Mouse (Mus musculus) heart, embryonic 15.5 days (tissue): ENCODE data around the gene Hoxd8. TPM values are rescaled to one million over a fixed set of nuclear protein-coding genes. Genes with fewer than 3 reads are reported as not detected.

Source experiments
- ATAC-seq: fragments of 200-750 bp; cut with Nextera tagmentation; replicated peaks from 2 replicates; pipeline ENCODE4 v1.8.0; 2017; ENCODE audit warnings: low read depth, moderate TSS enrichment; ENCODE audit not compliant: insufficient number of reproducible peaks, insufficient read depth, low FRiP score
- H3K27ac ChIP-seq: fragments of 300-500 bp; sonication (generic); 2 replicates; pipeline ENCODE4 v1.5.1; 2015; ENCODE audit warnings: mild to moderate bottlenecking, inconsistent platforms
- H3K27me3 ChIP-seq: fragments of 300-500 bp; sonication (generic); 2 replicates; pipeline ENCODE4 v1.6.1; 2015; ENCODE audit warnings: inconsistent platforms
- H3K36me3 ChIP-seq: fragments of 300-500 bp; sonication (generic); 2 replicates; pipeline ENCODE4 v1.6.1; 2015; ENCODE audit warnings: mild to moderate bottlenecking, inconsistent platforms
- H3K4me1 ChIP-seq: fragments of 300-500 bp; sonication (generic); replicated peaks from 2 replicates; pipeline ENCODE4 v1.6.1; 2015; ENCODE audit warnings: inconsistent platforms
- H3K4me2 ChIP-seq: fragments of 300-500 bp; sonication (generic); 2 replicates; pipeline ENCODE4 v1.6.1; 2015; ENCODE audit warnings: inconsistent platforms, mild to moderate bottlenecking, moderate library complexity
- H3K4me3 ChIP-seq: fragments of 300-500 bp; sonication (generic); 2 replicates; pipeline ENCODE4 v1.5.1; 2015; ENCODE audit warnings: mild to moderate bottlenecking, inconsistent platforms
- H3K9ac ChIP-seq: fragments of 300-500 bp; sonication (generic); 2 replicates; pipeline ENCODE4 v1.6.1; 2015; ENCODE audit warnings: mild to moderate bottlenecking, inconsistent platforms
- H3K9me3 ChIP-seq: fragments of 300-500 bp; sonication (generic); replicated peaks from 2 replicates; pipeline ENCODE4 v1.6.1; 2016; ENCODE audit warnings: inconsistent platforms
- WGBS: fragments of 180-500 bp; shearing (Covaris S2); methylation state at CpG from one replicate; pipeline ENCODE4 v1.1.7; 2015; ENCODE audit warnings: mixed read lengths; 5-methylcytosine and 5-hydroxymethylcytosine counted together
- polyA plus RNA-seq: library from polyadenylated mRNA; unstranded; fragments of >200 nt; fragmentation: Nextera tagmentation; extraction: Ambion mirVana; gene quantifications from 2 replicates; pipeline ENCODE4 v1.2.1, GENCODE M21; 2015

The Hoxd8 gene
- polyA plus RNA-seq, 1 experiment from 2014 or later, result 0.24 TPM

GRCm38 (mm10) chr2:74671847-74672246, 32.6 kb upstream of the Hoxd8 start:
- 21% methylated on average over 5 of the region's 5 CpGs for WGBS
- no peak for ATAC-seq
- Histone ChIP-seq H3K9ac (no peak overlapping the region), H3K27ac (no peak overlapping the region), H3K36me3 (no peaks in the 10 kb centered on the region), H3K4me1 (peaks cover 18% of the 10 kb centered on the region), H3K9me3 (no peaks in the 10 kb centered on the region), H3K4me2 (peak overlapping the region; percentile 70; the same call in 1 of the 2 replicates), H3K27me3 (peaks cover 98% of the 10 kb centered on the region), H3K4me3 (no peak overlapping the region)

GRCm38 (mm10) chr2:74672481-74673362, 31.7 kb upstream of the Hoxd8 start:
- WGBS, result 5% methylated on average over 40 of the region's 40 CpGs
- Histone ChIP-seq H3K36me3 (no peaks in the 10 kb centered on the region), H3K4me3 (peak overlapping the region; percentile 45), H3K27ac (no peak overlapping the region), H3K9ac (peak overlapping the region; percentile 34), H3K9me3 (no peaks in the 10 kb centered on the region), H3K27me3 (peaks cover 98% of the 10 kb centered on the region), H3K4me1 (peaks cover 16% of the 10 kb centered on the region), H3K4me2 (peak overlapping the region; percentile 70)
- no peak for ATAC-seq

DNA sequence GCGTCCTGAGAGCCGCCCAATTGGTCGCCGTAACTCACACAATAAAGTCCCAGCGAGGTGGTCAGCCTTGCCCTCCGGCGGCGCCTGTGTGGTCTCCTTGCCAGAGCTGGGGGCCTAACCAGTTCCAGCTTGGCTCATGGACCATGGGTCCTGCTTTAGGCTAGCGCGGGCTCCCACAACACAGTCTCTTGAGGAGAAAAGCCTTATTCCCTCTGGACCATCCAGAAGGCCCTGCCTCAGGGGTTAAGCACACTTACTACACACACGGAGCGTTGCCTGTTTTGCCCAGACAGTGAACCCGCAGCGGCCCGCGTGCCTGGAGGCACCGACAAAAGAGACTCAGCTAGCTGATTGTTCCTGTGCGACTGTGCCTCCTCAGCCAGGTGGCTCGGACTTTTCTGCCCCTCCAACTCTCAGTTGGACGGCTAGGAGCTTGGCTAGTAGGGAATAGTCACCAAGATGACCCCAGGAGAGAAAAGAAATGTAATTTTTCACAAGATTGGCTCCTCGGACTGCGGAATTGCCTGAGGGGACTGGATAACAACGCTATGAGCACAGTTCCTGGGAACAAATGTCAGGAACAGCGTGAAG, 30.5 kb upstream of the Hoxd8 start:
- H3K9ac ChIP-seq, result no peak overlapping the region
- WGBS, result 3% methylated on average over 24 of the region's 24 CpGs

GRCm38 (mm10) chr2:74674881-74675665, 29.3 kb upstream of the Hoxd8 start, which contains the start of gene Hoxd12:
Gene Hoxd12 (plus strand): TSS chr2:74675013.
- H3K9ac ChIP-seq, result no peak within 1 kb of the TSS
- 2% methylated on average over 47 of the region's 47 CpGs for WGBS
- ATAC-seq, result no peak
- H3K4me2 ChIP-seq, result no peak within 1 kb of the TSS
- H3K9me3 ChIP-seq, result no peaks in the 10 kb centered on the region
- peaks cover 98% of the 10 kb centered on the region for H3K27me3 ChIP-seq
- no peak within 1 kb of the TSS for H3K27ac ChIP-seq
- no peaks in the 10 kb centered on the region for H3K36me3 ChIP-seq
- no peak within 1 kb of the TSS for H3K4me3 ChIP-seq
- peaks cover 12% of the 10 kb centered on the region for H3K4me1 ChIP-seq

More for the DNA sequence above, 30.5 kb upstream of the Hoxd8 start:
- Histone ChIP-seq H3K9me3 (no peaks in the 10 kb centered on the region), H3K4me3 (no peak overlapping the region), H3K36me3 (no peaks in the 10 kb centered on the region), H3K4me2 (no peak overlapping the region), H3K27ac (no peak overlapping the region), H3K4me1 (peaks cover 6% of the 10 kb centered on the region), H3K27me3 (peaks cover 98% of the 10 kb centered on the region)
- ATAC-seq, result no peak

GRCm38 (mm10) chr2:74675666-74676282, 28.6 kb upstream of the Hoxd8 start:
- Histone ChIP-seq H3K36me3 (no peaks in the 10 kb centered on the region), H3K4me2 (no peak overlapping the region), H3K9ac (no peak overlapping the region), H3K27ac (no peak overlapping the region), H3K4me3 (no peak overlapping the region), H3K9me3 (no peaks in the 10 kb centered on the region), H3K27me3 (peaks cover 100% of the 10 kb centered on the region), H3K4me1 (peaks cover 12% of the 10 kb centered on the region)
- ATAC-seq, result no peak
- 8% methylated on average over 24 of the region's 24 CpGs for WGBS

DNA sequence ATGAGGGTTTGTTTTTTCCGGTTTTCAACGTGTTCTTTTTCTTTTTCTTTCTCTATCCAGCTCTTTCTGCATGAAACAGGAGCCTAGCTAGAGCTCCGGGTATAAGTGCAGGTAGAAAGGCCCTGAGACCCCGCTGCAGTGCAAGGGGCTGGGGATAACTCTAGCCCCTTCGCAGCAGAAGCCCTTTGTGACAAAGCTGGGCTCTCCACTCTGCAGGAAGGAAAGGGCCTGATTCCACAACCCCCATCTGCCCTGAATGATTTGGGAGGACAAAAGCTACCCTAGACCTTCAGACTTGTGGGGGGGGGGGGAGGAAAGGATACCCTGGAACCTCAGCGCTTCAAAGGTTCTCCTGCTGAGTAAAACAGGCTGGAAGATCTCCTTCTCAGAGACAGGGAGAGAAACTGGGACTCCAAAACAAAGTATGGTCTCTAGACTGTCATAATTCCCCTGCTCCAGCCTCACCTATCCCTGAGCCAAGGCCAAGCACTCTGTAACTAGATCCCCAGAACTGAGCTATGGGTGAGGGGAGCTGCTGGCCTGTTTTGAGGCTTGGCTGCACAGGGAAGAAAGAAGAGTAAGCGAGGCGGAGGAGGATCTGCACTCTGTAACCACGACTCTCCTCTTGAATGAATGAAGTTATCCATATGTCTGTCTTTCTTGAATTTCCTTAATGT, 27.9 kb upstream of the Hoxd8 start:
- Histone ChIP-seq H3K27me3 (peaks cover 100% of the 10 kb centered on the region), H3K27ac (no peak overlapping the region), H3K9me3 (no peaks in the 10 kb centered on the region), H3K4me3 (no peak overlapping the region), H3K4me1 (peaks cover 12% of the 10 kb centered on the region), H3K9ac (no peak overlapping the region), H3K36me3 (no peaks in the 10 kb centered on the region), H3K4me2 (no peak overlapping the region)
- WGBS, result 3% methylated on average over 9 of the region's 9 CpGs
- ATAC-seq, result no peak

GRCm38 (mm10) chr2:74677106-74677505, 27.3 kb upstream of the Hoxd8 start:
- Histone ChIP-seq H3K4me3 (no peak overlapping the region), H3K27me3 (peaks cover 100% of the 10 kb centered on the region), H3K36me3 (no peaks in the 10 kb centered on the region), H3K9me3 (no peaks in the 10 kb centered on the region), H3K4me2 (no peak overlapping the region), H3K27ac (no peak overlapping the region), H3K9ac (no peak overlapping the region), H3K4me1 (peaks cover 18% of the 10 kb centered on the region)
- ATAC-seq, result no peak
- 20% methylated on average over 2 of the region's 2 CpGs for WGBS

DNA sequence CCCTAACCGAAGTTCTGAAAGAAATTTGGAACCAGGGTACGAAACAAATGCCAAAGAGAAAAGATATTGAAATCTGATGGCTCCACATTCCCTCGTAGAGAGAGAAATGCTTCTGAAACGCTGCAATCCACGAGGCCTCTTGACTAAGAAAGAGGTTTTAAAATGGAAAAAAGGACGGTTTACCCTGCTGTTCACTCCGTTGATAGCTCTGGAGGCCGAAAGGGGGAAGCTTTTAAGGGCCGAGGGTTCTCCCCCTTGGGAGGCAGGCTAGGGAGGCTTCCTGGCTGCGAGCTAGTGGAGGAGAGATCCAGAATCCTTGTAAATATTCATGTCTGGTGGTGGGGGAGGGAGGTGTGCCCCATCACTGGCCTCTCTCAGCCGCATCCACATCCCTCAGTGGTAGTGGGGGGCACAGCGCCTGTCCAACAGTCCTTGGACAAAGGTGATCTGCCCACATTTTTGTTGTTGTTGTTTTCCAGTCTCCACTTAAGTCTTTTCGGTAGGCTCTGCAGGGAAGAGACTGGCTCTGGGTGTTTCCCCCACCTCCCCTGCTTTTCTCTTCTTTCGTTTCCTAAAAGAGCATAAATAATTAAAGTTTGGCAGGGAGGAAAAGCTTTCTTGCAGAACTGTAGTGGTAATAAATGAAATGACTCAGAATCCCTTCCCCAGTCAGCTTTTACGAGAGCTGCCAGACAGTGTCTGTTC, 25.4 kb upstream of the Hoxd8 start, which contains the start of gene Hoxd11:
TSS of gene Hoxd11 (plus strand) at position 667 of the 705 bp plus-strand sequence.
- Histone ChIP-seq H3K4me3 (peak within 1 kb of the TSS; percentile 11), H3K9me3 (no peaks in the 10 kb centered on the region), H3K36me3 (no peaks in the 10 kb centered on the region), H3K27me3 (peaks cover 100% of the 10 kb centered on the region), H3K9ac (no peak within 1 kb of the TSS), H3K4me2 (peak within 1 kb of the TSS; percentile 1; the same call in 1 of the 2 replicates), H3K27ac (no peak within 1 kb of the TSS), H3K4me1 (peaks cover 25% of the 10 kb centered on the region)
- WGBS, result 2% methylated on average over 15 of the region's 15 CpGs
- no peak for ATAC-seq

DNA sequence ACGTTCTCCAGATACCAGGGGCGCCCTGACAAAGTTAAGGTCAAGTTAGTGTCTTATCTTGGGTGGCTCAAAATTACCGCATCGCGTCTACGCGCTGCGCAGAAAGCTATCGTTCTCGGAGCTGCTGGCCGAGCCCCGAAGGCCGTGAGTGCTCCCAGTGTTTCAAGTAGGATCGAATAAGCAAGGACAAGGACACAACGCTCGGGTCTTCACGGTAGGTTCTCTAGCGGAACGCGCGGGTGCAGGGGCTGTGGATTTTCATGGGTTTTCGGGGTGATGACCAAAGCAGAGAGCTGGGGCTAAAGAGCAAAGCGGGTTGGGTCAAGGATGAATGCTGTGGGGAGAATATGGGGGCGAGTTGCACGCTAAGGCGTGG, 24.8 kb upstream of the Hoxd8 start:
- Histone ChIP-seq H3K27me3 (peaks cover 100% of the 10 kb centered on the region), H3K36me3 (no peaks in the 10 kb centered on the region), H3K4me2 (peak overlapping the region; percentile 1; the same call in 1 of the 2 replicates), H3K4me3 (peak overlapping the region; percentile 11), H3K9me3 (no peaks in the 10 kb centered on the region), H3K9ac (no peak overlapping the region), H3K27ac (no peak overlapping the region), H3K4me1 (peaks cover 25% of the 10 kb centered on the region)
- 1% methylated on average over 26 of the region's 26 CpGs for WGBS
- no peak for ATAC-seq

- peak overlapping the region; percentile 11 for H3K4me3 ChIP-seq
These were observed 24.4 kb upstream of the Hoxd8 start for GRCm38 (mm10) chr2:74679980-74680379.

More at GRCm38 (mm10) chr2:74679980-74680379, 24.4 kb upstream of the Hoxd8 start:
- Histone ChIP-seq H3K4me2 (peak overlapping the region; percentile 1; the same call in 1 of the 2 replicates), H3K4me1 (peaks cover 25% of the 10 kb centered on the region), H3K27ac (no peak overlapping the region), H3K9ac (no peak overlapping the region), H3K9me3 (no peaks in the 10 kb centered on the region), H3K27me3 (peaks cover 100% of the 10 kb centered on the region), H3K36me3 (no peaks in the 10 kb centered on the region)
- no peak for ATAC-seq
- WGBS, result under 1% methylated on average over 23 of the region's 23 CpGs
